Mouse (Mus musculus) urinary bladder, postnatal 25 days (tissue): ENCODE data around the gene a.
"Not testable (repeated sequence)": the region's sequence is repeated elsewhere in the genome, so short reads cannot be mapped to it uniquely, and the experiment has no call there.

Experiments used
- DNase-seq: peaks from one replicate; pipeline ENCODE4 v3.0.0; 2022; ENCODE audit warnings: low spot score

The a gene

DNA sequence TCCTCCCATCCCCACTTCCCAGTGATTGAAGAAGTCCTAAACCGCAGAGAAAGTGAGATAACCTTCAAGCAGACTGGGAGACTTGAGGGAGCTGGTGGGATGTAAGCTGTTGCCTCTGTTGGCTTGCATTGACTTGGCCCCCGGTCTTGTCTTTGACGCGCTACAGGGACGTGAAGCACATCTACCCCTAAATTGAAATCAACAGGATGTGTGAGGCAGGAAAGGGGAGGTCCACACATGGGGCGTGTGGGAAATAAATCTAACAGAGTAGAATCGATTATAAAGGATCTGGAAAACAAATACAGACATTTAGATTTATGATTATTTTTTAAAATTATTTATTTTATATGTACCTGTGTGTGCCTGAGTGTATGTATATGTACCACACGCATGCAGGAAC, 200.2 kb downstream of the a start:
- no peak for DNase-seq

GRCm38 (mm10) chr2:154992083-154992482, 200.9 kb downstream of the a start:
- DNase-seq: no peak

DNA sequence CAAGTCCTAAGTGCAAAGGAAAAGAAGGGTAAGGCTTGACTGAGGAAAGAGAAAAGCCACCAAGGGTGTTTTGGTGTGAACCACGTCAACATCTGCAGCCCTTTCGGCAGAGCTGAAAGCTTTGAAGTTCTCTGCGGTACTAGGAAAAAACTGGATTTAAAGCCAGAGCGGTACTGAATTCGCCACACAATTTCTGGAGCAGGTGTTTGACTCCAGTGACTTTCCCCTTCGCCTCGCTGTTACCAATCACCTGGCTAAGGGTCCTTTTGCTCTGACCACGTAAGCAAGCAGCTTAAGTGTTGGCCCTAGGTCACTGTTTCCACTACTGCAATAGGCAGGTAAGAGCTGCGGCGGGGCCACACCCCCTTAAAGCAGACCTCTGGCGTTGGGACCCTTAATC, 214.3 kb downstream of the a start:
- no peak for DNase-seq

DNA sequence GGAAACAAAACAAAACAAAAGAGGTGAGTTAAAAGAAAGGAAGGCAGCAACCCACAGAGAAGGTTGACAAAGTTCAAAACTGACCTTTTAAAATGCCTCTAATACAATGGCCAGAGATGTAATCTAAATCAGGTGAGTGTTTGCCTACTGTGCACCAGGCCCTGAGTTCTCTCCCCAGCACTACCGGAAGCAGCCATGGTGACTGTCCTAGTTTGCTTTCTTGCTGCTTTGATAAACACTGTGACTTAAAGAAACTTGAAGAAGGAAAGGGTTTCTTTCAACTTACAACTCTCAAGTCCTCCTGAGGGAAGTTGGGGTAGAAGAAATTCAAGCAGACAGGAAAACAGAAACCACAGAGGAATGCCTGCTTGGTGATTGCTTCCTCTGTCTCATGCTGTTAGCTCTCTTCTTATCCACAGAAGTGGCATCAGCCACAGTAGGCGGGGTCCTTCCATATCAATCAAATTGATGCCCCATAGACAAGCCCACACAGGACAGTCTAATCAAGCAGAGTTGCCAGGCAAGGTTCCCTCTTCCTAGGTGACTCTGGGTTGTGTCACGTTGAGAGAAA, 220.0 kb downstream of the a start:
- DNase-seq: no peak

- no peak for DNase-seq
Observed at GRCm38 (mm10) chr2:155012991-155013390, 221.8 kb downstream of the a start.

DNA sequence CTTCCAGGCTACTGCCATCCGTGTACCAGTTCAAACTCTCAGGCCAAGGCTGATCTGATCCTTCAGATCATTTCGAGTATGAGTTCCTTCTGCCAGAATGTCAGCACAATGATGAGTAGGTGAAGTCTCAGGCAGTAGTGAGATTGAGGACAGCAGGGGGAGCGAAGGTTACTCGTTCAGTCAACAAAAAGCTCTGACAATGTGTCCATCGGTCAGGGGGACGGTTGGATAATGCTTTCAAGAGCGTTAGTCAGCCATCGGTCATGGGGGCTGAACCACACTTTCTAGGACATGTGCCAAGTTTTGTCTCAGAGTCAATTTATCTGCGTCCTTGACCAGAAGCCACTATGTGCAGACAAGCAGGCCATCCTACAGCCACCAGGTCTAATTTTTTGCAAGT, 225.5 kb downstream of the a start:
- DNase-seq: not testable (repeated sequence)

- DNase-seq: not testable (repeated sequence)
Observed at GRCm38 (mm10) chr2:155018251-155018755, 227.1 kb downstream of the a start, which contains the start of gene Gm14226. Gm14226 (plus strand) TSS chr2:155018266.

DNA sequence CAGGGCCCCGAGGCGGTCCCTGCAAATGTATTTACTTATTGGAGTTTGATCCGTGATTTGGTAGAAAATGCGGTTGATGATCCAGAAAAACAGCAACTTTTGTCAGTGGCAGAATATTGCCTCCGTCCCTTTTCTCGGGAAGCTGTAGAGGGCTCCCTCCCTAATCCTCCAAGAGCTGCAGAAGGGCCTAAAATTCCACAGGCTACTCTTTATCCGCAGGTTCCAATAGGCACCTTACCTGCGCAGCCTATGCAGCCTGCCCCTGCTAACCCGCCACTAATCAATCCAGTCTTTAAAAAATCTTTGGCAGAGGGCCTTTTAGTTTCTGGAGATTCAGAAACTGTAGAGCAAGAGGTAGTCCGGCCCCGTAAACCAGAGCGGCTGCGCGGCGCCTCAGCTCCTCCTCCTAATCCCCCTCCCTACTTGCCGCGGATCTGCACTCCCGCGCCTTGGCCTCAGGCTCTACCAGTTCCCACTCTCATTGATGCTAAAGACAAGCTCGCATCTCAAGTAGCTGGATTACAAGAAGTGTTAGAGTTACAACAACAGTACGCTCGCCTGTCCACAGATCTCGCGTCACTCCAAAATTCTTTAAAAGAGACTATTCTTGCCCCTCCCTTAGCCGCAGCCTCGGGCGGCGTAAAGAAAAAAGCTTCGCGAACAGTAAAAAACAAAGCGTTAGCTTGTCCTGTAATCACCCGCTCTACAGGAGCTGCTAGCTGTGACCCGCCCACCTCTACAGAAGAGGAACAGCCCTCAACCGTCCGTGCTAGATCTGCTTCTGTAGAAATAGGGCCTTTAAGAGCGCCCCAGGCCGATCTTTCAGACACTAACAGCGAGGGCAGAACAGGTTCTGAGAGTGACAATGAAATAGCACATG, 227.8 kb downstream of the a start:
- DNase-seq: peak; percentile 45

DNA sequence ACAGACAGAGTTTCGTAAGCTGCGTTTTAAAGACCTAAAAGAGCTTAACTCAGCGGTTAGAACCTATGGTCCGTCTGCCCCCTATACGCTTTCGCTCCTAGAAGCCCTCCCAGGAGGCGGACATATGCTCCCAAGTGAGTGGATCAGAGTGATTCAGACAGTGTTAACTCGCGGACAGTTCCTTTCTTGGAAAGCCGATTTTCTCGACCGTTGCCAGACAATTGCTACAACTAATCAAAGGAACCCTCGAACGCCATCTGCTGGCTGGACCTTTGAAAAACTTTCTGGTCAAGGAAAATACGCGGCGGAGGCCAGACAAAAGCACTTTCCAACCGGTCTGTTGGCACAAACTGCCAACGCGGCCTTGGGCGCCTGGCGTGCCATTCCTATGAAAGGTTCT, 228.5 kb downstream of the a start:
- DNase-seq: peak; percentile 87

GRCm38 (mm10) chr2:155020247-155020826, 229.1 kb downstream of the a start:
- DNase-seq: not testable (repeated sequence)

GRCm38 (mm10) chr2:155030831-155031230, 239.6 kb downstream of the a start:
- DNase-seq: no peak

GRCm38 (mm10) chr2:155032938-155033710, 241.9 kb downstream of the a start:
- DNase-seq: no peak

DNA sequence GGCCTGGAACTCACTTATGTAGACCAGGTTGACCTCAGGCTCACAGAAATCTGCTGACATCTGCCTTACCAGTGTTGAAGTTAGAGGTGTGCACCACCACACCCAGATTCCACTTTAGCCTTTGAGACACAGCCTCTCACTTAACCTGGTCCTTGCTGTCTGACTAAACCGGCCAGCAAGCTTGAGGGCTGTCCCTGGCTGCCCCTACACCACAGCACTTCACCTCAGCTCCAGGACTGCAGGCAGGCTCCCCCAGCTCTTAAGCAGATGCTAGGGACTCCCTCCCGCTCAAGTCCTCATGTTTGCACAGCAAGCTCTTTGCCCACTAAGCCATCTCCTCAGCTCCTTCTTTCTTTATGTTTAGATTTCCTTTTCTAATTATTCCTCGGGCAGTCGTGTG, 248.8 kb downstream of the a start:
- DNase-seq: no peak

DNA sequence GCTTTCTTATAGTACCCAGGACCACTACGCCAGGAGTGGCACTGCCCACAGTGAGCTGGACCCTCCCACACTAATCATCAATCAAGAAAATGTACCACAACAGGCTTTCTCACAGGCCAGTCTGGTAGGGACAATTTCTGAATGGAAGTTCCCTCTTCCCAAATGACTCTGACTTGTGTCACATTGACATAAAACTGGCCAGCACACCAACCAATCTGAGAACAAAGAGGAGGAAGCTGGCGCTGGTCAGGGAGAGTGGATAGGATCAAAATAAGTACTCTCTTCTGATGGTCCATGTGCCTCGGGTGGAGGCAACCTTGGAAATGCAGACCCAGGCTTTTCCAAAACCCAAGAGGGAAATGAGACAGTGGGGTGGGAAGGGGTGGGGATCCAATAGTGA, 253.3 kb downstream of the a start:
- no peak for DNase-seq

DNA sequence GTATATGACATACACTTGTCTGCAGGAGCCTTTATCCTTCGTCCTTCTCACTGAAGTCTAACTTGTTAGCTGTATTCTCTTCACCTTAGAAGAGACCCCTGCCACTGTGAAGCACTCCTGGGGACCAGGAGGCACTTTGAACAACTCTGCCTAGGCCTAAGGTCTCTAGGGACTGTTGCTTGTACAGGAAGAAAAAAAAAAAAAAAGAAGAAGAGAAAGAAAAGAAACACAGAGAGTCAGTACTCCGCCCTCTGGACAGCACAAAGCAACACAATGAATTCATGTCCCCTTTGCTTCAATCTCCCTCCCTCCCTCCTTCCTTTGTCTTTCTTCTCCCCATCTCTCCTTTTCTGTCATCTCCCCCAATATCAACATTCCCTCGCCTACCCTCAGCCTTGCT, 253.9 kb downstream of the a start:
- DNase-seq: no peak

DNA sequence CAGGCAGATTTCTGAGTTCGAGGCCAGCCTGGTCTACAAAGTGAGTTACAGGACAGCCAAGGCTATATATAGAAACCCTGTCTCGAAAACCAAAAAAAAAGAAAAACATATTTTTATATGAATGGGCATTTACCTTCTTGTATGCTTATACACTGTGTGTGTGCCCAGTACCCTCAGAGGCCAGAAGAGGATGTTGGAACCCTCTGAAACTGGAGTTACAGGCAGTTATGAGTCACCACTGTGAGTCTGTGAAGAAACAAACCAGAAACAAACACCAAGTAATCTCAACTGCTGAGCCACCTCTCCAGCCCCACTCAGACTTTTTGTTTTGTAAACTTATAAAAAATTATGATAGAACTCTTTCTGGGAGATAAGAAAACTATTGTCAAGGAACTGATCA, 255.6 kb downstream of the a start:
- no peak for DNase-seq

GRCm38 (mm10) chr2:155047452-155048178, 256.4 kb downstream of the a start:
- DNase-seq: no peak

DNA sequence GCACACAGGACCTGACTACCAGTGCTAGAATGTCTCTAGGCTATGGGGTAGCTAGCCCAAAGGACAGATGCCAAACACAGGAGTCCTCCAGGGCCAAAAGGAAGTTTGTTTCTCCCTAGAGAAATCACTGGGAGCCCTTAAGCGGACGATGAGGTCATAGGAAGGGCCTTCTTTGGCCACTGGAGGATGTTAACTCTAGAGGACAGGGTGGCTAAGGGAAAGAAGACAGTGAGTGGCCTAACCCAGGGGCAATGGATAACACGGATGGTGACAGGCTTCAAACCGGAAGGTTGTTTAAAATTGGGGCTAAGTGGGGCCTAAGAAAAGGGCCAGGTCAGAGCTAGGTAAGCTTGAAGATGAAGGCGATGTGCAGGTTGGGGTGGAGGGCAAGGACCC, 258.9 kb downstream of the a start:
- DNase-seq: no peak

DNA sequence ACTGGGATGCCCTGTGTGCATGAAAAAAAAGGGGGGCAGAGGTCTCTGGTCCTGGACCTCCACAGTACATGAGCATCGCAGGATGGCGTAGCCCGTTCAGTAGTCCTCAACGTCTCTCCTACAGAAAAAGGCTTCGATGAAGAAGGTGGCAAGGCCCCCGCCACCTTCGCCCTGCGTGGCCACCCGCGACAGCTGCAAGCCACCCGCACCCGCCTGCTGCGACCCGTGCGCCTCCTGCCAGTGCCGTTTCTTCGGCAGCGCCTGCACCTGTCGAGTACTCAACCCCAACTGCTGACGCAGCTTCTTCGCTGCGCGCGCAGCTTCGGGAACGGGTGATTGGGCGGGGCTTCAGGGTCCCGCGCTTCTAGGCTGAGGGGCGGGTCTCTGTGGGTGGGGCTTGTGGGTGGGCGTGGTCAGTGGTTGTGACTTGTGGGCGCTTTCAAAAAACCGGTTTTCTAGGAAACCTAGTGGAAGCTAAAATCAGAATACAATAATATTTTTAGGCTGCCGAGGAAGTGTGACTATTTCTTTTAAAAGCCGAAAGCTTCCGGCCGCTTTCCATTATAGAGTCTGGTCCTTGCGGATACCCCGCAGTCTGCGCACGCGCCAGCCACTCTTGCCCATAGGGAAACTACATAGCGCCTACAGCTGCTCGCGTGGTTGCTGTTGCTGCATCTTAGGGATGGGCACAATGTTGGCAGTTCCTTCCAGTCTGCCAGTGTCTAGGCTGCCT, 259.5 kb downstream of the a start:
- DNase-seq: peak; percentile 95

DNA sequence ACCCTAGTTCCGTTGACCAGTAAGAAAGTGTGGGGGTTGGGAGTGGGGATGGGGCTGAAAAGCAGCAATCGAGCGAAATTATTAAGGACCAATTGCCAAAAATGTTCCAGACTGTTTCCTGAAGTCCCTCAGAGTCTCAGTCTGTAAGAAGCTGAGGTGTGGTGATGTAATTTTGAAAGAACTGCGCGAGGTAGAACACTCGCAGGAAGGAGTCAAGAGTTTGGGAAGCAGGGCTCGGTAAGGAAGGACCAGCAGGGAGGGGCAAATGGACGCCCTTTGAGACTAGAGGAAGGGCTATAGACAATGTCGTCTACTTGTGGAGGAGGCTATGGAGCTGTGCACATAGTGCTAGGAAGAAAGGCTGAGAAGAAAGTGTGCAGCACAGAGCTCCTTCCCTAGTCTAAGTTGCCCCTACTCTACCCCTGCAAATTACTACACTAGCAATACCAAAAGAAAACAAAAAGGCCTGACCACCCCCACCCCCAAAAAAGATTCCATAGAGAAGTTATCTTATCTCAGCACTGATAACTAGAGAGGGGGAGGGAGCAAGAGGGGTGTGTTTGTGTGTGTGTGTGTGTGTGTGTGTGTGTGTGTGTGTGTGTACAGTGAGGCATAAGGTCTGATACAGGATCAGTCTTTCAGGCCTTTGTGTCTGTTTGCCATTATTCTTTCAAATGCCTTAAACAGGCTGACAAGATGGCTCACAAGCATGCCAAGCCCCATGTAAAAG, 260.6 kb downstream of the a start:
- no peak for DNase-seq
